Mouse (Mus musculus) heart, postnatal 14 days (tissue): Measurements from ENCODE around the gene Il25. TPM values are rescaled to one million over a fixed set of nuclear protein-coding genes. Genes with fewer than 3 reads are reported as not detected.
"Not testable (repeated sequence)": the region's sequence is repeated elsewhere in the genome, so short reads cannot be mapped to it uniquely, and the experiment has no call there.

Experiments used
- DNase-seq, 2 experiments: peaks; one replicate each; pipeline ENCODE4 v3.0.0; 2021 to 2022
- intact Hi-C: fragments of 180-260 bp; cut with DNase I; formaldehyde crosslinking; loops from one replicate; pipeline ENCODE4 v1.15.1; 2025
- microRNA-seq, 2 experiments: library from miRNA; unstranded; fragments of <30 nt; microRNA quantifications; one replicate each; pipeline ENCODE4 v1.2.0; 2021 to 2022
- total RNA-seq, 2 experiments: library from RNA; stranded (reverse); gene quantifications; 2 replicates each; pipeline ENCODE4 v1.2.3; 2021

Il25 gene
- total RNA-seq, 2 experiments from 2014 or later: not detected

DNA sequence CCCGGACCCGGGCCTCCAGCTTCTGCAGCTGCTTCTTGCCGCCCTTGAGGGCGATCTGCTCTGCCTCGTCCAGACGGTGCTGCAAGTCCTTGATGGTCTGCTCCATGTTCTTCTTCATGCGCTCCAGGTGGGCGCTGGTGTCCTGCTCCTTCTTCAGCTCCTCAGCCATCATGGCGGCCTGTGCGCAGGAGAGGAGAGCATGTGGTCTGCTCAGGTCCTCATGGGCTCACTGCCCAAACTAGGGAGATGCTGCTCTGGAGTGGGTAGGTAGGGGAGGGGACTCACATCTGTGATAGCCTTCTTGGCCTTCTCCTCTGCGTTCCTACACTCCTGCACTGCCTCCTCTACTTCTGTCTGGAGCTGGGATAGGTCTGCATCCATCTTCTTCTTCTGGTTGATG lies 40.3 kb downstream of the Il25 start:
- intact Hi-C loops, DNase-seq: not testable (repeated sequence)

DNA sequence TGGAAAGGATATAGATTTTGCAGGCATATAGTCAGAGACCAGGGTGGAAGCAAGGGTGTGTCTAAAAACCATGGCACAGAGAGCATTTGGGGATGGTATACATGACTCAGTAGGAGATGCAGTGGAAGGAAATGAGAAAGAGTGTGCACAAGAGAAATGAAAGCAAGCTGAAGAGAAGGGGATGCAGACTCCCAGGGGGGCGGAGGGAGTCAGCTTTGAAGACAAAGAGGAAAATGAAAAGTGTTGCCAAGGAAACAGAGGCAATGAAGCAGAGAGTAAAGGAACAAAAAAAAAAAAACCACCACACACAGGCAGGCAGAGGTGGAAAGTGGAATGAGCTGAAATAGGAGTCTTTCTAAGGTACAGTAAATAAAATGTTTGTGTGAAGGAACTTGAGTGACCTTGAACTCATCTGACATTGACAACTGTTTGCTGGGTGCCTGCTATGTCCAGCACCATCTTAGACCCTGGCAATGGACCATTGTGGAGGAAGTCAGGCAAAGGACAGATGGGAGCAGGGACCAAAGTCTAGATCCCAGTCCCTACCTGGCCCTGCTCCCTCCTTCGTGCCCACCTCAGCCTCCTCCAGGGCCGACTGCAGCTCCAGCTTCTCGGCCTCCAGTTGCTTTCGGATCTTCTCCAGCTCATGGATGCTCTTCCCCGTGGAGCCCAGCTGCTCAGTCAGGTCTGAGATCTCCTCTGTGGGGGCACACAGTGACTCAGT lies 41.7 kb downstream of the Il25 start:
- no peak for DNase-seq
- intact Hi-C loops: loop anchor here (2.0 kb wide), 1 partner anchor 25 kb away; no protein-coding TSS in a partner anchor

GRCm38 (mm10) chr14:54976633-54977032 lies 44.1 kb downstream of the Il25 start, which contains the start of gene Gm17428:
Gm17428 (plus strand) TSS chr14:54976933.
- no peak for DNase-seq
- intact Hi-C loops: no loop called here

DNA sequence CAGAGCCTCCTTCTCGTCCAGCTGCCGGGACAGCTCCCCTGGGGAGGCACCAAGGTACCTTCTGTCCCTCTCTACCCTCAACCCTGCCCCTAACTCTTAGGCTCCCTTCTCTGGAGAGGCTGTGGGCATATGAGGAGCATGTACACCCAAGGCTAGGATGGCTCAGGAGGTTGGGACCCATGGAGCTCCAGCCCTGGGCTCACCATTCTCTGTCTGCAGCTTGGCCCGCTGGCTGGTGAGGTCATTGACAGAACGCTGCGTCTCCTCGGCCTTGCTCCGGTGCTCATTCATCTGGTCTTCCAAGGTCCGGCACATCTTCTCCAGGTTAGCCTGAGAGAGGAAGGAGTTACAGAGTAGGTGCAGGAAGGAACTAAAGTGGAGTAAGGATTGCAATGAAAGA lies 46.2 kb downstream of the Il25 start:
- intact Hi-C loops: no loop called here
- DNase-seq: no peak

GRCm38 (mm10) chr14:54981934-54982333 lies 49.4 kb downstream of the Il25 start:
- DNase-seq: no peak
- intact Hi-C loops: no loop called here

Small RNA genes within 50 kb of the gene (microRNA-seq; reads per million reads assigned to microRNA genes)
- gene Mir208a: 0.85 to 1,908 reads per million in 2 experiments
- gene Mir208b: 0.60 to 463 reads per million in 2 experiments

Other genes with a start within 250 kb of the Il25 start
- gene 1700123O20Rik, start 246.5 kb upstream of the Il25 start, total RNA-seq: 10 to 100 TPM; 17.2 to 18.6 TPM
- gene Acin1, start 245.8 kb upstream of the Il25 start, total RNA-seq: 100 to 1,000 TPM; 105 to 106 TPM
- not detected for gene Gm29776, start 233.9 kb upstream of the Il25 start, total RNA-seq
- not detected for gene Cebpe, start 220.5 kb upstream of the Il25 start, total RNA-seq
- 1 to 10 TPM; 3.2 to 3.7 TPM for gene Slc7a8, start 150.7 kb upstream of the Il25 start, total RNA-seq
- not detected for gene Rnf212b, start 118.6 kb upstream of the Il25 start, total RNA-seq
- gene Homez, start 61.7 kb upstream of the Il25 start, total RNA-seq: 1 to 10 TPM; 6.7 to 8.6 TPM
- gene Ppp1r3e, start 55.1 kb upstream of the Il25 start, total RNA-seq: 1 to 10 TPM; 2.8 to 5.2 TPM
- gene Bcl2l2, start 49.3 kb upstream of the Il25 start, total RNA-seq: 10 to 100 TPM; 35.1 to 39.2 TPM
- 1 to 10 TPM; 4.1 to 8.1 TPM for gene Gm20521, start 49.3 kb upstream of the Il25 start, total RNA-seq
- 10 to 100 TPM; 66.9 to 77.6 TPM for gene Pabpn1, start 40.2 kb upstream of the Il25 start, total RNA-seq
- 1 to 10 TPM; 3.4 to 5.6 TPM for gene Slc22a17, start 19.6 kb upstream of the Il25 start, total RNA-seq
- 1 to 10 TPM; 4.1 to 4.6 TPM for gene Efs, start 6.6 kb upstream of the Il25 start, total RNA-seq
- under 1 TPM; 0.49 to 0.60 TPM for gene Cmtm5, start 3.6 kb downstream of the Il25 start, total RNA-seq
- gene Myh6, start 34.2 kb downstream of the Il25 start, total RNA-seq: over 10,000 TPM; 23,215 to 24,603 TPM
- gene Gm17428, start 44.2 kb downstream of the Il25 start, total RNA-seq: not detected
- 1,000 to 10,000 TPM; 2,004 to 2,187 TPM for gene Myh7, start 61.9 kb downstream of the Il25 start, total RNA-seq
- 10 to 100 TPM; 23.4 to 28.4 TPM for gene Ngdn, start 82.8 kb downstream of the Il25 start, total RNA-seq
- gene Zfhx2, start 159.6 kb downstream of the Il25 start, total RNA-seq: 1 to 10 TPM; 2.5 to 3.3 TPM
- 10 to 100 TPM in 1 of 2 experiments, 1 to 10 TPM in 1; 9.6 to 11.4 TPM for gene Thtpa, start 162.1 kb downstream of the Il25 start, total RNA-seq
- gene Ap1g2, start 173.9 kb downstream of the Il25 start, total RNA-seq: 1 to 10 TPM; 4.6 to 5.4 TPM
- under 1 TPM; 0.10 to 0.36 TPM for gene Jph4, start 184.2 kb downstream of the Il25 start, total RNA-seq